Mouse (Mus musculus) retina, embryonic 14.5 days (tissue): Measurements from ENCODE around the gene Arl6ip4.

Experiments used
- DNase-seq: peaks from one replicate; pipeline ENCODE4 v3.0.0-alpha.2; 2015; ENCODE audit warnings: low spot score

The Arl6ip4 gene

DNA sequence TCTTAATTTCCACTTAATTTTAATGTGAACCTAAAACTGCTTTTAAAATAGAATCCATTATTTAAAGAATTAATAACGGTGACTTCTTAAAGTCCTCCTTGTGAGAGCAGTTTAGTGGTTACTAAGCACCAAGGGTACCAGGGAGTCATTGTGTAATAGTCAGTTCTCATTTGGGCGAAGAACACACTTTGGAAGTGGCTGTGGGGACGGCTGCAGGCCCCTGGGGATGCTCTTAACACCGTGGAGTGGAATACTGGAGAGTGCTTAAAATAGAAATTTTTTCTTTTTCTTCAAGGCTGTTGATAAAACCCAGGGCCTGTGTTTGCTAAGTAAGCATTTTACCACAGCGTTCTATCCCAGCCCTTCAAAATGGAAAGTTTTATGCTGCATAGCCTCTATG is 40.1 kb downstream of the Arl6ip4 start:
- DNase-seq: no peak

DNA sequence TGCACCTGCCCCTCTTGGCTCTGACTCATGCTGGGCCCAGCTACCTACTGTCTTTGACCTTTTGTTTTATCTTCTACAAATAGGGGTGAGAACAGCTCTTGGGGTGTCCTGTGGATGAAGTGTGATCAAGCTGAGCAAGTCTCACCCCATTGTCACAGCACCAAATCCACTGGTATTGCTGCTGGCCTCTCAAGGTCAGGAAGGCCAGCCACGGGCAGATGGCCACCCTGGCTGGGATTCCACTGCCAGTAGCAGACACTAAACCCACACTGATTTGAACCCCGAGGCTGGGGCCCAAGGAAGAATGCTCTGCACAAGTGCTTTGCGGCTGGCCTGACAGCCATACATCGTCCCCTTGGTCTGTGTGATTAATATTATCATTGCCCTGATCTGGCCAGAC is 42.4 kb downstream of the Arl6ip4 start:
- DNase-seq: no peak

DNA sequence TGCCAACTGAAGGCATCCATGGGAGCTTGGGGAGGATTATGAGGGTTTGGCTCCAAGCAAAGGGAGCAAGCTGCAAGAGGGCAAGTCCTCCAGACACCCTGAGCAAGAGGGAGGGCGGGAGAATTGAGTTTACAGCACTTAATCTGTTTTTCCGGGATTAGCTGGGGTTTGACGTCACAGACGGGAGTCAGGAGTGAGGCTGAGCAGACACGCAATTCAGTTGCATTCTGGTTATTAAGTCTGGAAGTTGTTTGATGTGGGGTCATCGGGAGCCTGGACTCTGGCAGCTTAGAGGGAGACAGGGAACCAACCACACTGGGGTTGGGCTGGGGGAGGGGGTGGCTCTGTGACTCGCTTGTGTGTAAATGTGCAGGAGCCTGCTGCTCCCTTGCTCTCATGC is 43.6 kb downstream of the Arl6ip4 start:
- DNase-seq: no peak

- peak; percentile 74 for DNase-seq
Measured at GRCm38 (mm10) chr5:124161831-124162230, 45.9 kb downstream of the Arl6ip4 start.

- peak; percentile 92 for DNase-seq
Measured at GRCm38 (mm10) chr5:124162577-124162976, 46.7 kb downstream of the Arl6ip4 start.

DNA sequence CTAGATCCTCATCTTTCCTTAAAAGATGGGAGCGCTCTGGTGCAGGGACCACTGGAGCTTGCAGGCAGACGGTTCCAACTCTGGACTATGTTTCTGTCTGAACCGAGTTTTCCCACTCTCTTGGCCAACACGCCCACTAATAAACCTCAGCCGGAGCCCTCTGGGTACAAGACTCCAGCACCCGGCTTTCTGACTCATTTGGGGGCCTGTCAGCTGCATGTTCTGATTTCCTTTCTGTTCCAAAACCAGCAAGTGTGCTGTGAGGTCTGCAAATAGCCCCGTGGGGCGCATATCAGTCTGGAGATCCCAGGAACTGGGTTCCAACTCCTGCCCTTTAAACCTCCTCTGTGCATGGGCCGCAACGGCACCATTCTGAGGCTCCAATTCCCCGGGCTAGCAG is 47.6 kb downstream of the Arl6ip4 start:
- no peak for DNase-seq

- no peak for DNase-seq
Measured at GRCm38 (mm10) chr5:124165622-124166570, 50.0 kb downstream of the Arl6ip4 start.

GRCm38 (mm10) chr5:124166741-124167140 is 50.9 kb downstream of the Arl6ip4 start:
- DNase-seq: no peak

GRCm38 (mm10) chr5:124167621-124168020 is 51.7 kb downstream of the Arl6ip4 start:
- no peak for DNase-seq
